Mouse (Mus musculus) cerebellum, adult 11 months (tissue): ENCODE data around the gene Cd9.

Experiments
- DNase-seq: peaks from one replicate; pipeline ENCODE4 v3.0.0; 2022

The Cd9 gene

DNA sequence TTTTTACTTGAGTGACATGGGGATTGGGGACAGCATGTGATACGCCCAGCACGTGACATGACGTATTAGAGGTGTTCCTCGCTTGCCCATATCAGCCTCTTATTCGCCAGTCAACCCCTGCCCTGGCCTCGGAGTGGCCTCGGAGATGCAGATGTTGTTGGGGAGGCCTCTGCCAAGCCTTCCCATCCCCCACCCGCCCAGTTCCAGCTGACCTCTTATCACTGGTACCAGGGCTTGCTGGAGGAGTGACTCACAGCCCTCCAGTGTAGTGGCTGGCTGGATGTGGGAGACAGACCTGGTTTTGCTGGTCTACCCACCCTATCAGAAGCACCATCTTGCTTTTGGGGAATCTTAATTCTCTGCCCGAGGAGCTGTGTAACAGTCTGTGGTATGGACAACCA lies 21.3 kb downstream of the Cd9 start:
- no peak for DNase-seq

- no peak for DNase-seq
These were observed 22.7 kb downstream of the Cd9 start for GRCm38 (mm10) chr6:125471921-125472320.

DNA sequence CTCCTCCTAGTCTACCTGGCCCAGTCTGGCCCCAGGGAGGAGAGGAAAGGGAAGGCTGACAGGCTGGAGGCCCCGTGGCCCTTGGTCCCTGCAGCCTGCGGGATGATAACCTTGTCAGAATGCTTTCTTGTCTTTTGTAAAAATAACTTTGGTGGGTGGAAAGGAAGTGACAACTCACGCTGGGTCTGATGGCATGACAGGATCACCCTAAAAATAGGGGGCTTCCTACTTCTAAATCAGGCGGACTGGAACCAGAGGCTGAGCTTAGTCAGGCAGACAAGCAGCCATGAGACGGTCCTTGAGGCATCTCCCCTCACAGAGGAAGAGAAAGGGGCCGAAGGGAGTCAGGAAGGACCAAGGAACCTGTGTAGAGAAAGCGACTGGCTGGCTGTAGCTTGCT lies 23.3 kb downstream of the Cd9 start:
- no peak for DNase-seq

DNA sequence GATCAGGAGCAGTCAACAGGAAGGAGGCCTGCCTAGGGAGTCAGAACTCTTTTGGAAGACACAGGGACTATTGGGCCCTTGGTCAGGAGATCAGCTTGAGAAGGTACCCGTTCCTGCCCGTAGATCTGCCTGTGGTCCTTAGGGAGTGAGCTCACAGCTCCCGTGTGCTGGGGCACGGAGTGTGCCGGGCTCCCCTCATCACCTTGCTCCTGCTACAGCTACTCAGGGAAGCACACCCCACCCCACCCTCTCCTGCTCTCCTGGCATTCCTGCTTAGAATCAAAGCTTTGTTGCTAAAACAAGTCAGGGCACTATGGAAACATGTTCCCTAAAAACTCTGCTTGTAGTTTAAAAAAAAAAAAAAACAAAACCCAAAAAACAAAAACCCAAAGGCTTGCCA lies 24.0 kb downstream of the Cd9 start:
- no peak for DNase-seq

DNA sequence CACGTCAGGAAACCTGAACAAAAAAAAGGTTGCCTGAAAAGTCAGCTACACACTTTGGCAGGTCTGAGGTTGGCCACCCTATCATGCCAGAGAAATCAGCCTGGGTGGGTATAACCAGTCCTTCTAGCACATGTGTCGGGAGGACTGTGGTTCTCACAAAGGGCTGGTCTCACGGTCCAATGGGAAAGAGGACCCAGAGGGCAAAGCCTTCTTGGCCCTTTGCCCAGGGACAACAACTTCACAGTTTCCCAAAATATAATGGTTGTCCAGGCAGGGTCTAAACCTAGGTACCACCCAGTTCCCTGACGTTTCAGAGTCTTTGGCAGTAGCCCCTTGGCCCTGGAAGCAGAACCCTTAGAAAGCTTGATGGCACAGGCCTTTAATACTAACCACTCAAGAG lies 25.4 kb downstream of the Cd9 start:
- DNase-seq = no peak

- no peak for DNase-seq
These were observed 26.2 kb downstream of the Cd9 start for GRCm38 (mm10) chr6:125468179-125468960.

- peak; percentile 14 for DNase-seq
These were observed 27.3 kb downstream of the Cd9 start for GRCm38 (mm10) chr6:125467301-125467715.

DNA sequence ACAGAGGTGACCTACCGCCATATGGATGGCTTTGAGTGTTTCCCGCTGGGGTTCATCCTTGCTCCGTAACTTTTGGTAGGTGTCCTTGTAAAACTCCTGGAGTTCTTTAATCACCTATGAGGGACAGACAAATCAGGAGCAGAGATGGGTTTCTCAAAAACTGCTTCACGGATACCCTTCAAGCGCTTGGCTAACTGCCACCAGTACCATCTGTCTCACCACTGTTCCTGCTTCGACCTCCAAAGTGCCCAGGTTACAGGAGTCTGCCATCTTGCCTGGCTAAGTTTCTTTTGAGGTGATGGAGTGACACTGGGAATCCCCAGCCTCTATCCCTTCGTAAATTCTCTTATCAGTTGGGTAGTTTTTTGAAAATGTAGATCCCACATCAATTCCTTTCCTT lies 32.3 kb downstream of the Cd9 start:
- DNase-seq = no peak

GRCm38 (mm10) chr6:125461788-125462187 lies 32.8 kb downstream of the Cd9 start:
- no peak for DNase-seq

DNA sequence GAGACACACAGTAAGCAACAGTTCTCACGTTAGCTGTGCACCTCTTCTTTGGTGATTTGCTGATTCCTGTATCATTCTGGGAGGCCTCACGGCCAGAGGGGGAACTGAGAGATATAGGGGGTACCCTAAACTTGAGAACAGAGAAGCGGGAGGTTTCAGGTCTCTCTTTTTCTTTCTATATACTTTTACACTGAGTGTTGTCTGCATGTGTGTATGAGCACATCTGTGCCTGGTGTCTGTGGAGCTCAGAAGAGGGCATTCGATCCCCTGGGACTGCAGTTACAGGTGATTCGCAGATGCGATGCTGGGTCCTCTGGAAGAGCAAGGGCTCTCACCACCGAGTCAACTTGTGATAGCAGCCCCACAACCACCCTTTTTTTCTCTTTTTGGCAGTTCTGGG lies 33.3 kb downstream of the Cd9 start:
- no peak for DNase-seq

- DNase-seq = no peak
These were observed 34.0 kb downstream of the Cd9 start for GRCm38 (mm10) chr6:125460589-125460988.

GRCm38 (mm10) chr6:125459903-125460302 lies 34.7 kb downstream of the Cd9 start:
- no peak for DNase-seq

- DNase-seq = no peak
These were observed 38.6 kb downstream of the Cd9 start for GRCm38 (mm10) chr6:125455806-125456520.

GRCm38 (mm10) chr6:125454731-125455130 lies 39.9 kb downstream of the Cd9 start:
- DNase-seq = no peak

GRCm38 (mm10) chr6:125454299-125454698 lies 40.3 kb downstream of the Cd9 start:
- DNase-seq = no peak

GRCm38 (mm10) chr6:125447660-125448059 lies 46.9 kb downstream of the Cd9 start:
- no peak for DNase-seq

- DNase-seq = no peak
These were observed 47.4 kb downstream of the Cd9 start for GRCm38 (mm10) chr6:125447205-125447604.

DNA sequence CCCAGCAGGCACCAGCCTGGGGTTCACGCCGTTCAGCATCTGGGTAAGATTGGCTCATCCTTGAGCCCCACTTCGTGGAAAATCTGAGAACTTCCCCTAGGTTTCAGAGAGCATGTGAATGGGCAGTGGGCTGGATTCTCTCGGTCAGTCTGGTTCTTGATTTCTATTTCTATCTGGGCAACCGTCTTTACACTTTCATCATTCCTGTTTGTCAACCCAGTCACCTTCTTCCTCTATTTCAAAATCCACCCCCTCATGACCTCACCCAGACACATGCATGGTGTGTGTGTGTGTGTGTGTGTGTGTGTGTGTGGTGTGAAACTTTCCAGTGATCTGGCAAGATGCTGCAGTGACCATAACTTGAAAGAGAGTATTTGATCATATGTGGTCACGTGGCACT lies 49.2 kb downstream of the Cd9 start:
- DNase-seq = no peak

- no peak for DNase-seq
These were observed 52.0 kb downstream of the Cd9 start for GRCm38 (mm10) chr6:125442591-125442990.

GRCm38 (mm10) chr6:125436753-125437152 lies 57.8 kb downstream of the Cd9 start:
- DNase-seq = no peak

DNA sequence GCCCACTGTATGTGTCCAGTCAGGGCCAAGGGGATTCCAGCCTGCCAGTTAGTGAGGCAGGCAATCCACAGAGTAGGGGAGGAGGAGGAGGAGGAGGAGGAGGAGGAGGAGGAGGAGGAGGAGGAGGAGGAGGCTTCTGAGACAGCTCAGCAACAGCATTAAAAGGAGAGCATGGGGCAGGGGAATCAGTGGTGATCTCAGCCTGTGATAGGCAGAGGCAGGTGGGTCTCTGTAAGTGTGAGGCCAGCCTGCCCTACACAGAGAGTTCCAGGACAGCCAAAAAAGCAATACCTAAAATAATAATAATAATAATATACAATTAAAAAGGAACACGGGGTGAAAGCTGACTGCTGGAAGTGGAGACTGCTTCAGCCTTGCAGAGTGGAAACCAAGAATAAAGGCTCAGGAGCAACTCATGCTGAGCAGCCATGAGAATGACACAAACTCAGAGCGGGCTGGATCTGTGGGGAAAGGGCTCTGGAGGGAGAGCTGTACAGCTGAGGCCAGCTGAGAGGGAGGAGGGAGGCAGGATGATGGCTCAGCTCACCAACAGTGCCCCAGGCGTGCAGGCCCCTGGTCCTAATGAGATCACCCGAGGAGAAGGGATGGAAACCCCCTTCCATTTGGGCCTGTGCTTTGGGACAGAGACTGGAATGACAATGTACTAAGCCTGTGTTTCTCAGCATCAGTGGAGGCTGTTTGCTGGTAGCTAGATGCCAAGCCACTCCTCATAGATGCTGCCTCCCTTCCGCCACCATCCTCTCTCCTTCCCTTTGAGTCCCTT lies 59.7 kb downstream of the Cd9 start:
- no peak for DNase-seq

GRCm38 (mm10) chr6:125433704-125434447 lies 60.7 kb downstream of the Cd9 start:
- no peak for DNase-seq

DNA sequence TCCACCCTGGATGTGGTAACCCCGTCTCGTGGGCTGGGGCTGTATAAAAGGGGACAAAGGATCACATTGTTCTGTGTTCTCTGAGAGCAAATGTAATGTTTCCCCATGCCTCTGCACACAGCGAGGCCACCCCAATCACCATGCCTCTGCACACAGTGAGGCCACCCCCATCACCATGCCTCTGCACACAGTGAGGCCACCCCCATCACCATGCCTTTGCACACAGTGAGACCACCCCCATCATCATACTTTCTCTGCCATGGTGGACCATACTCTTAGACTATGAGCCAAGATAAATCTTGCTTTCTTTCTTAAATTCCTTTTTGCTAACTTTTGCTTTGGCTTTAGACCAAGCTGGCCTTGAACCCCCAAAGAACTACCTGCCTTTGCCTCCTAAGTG lies 61.3 kb downstream of the Cd9 start:
- no peak for DNase-seq
